Mouse (Mus musculus) brain, embryonic 14.5 days (tissue): ENCODE results near the gene Ing2.
A peak's percentile ranks its signal among the peaks of the same experiment; 100 is the strongest.

Experiments
- CTCF ChIP-seq: fragments of 200-500 bp; IDR thresholded peaks from 2 replicates; pipeline ENCODE4 v1.5.1; 2012; ENCODE audit warnings: inconsistent platforms, mild to moderate bottlenecking, moderate library complexity, borderline replicate concordance; ENCODE audit not compliant: insufficient read depth, insufficient read length; ENCODE audit errors: extremely low read depth
- POLR2A ChIP-seq: fragments of 200-500 bp; IDR thresholded peaks from 2 replicates; pipeline ENCODE4 v1.6.1; 2012; ENCODE audit warnings: mild to moderate bottlenecking, inconsistent platforms, borderline replicate concordance; ENCODE audit not compliant: poor library complexity, insufficient read depth, insufficient read length, severe bottlenecking; ENCODE audit errors: extremely low read depth

DNA sequence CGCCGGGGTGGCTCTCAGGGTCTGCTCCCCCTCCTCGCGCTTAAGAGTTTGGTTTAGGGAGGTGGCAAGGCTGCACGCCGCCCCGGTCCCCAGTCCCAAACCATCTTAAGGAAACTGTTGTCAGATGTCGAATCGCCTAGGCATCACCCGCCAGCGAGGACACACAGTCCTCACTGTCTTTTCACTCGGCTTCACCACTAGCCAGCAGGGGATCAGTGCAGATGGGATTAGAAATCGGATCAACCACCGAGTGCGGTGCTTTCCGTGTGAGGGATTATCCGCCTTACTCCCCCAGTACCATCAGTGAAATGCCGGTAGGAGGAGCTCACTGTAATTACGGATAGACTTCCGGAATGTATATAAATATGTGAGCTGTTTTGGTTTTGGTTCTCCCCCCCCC lies 430 bp upstream of the Ing2 start:
- TF ChIP-seq CTCF (peak; percentile 2; the same call in 1 of the 2 replicates), POLR2A (no peak)
